Mouse (Mus musculus) embryonic facial prominence, embryonic 14.5 days (tissue): ENCODE measurements at regions not wholly inside any gene's neighbourhood (a gene's known extent, or its start where the extent isn't known, plus 50 kb on each side); places are given as distances from the start of the nearest gene placed in this dataset.

Experiments
- ATAC-seq: fragments of 200-750 bp; cut with Nextera tagmentation; 2 replicates; pipeline ENCODE4 v1.8.0; 2017; ENCODE audit warnings: low read depth, moderate number of reproducible peaks, moderate TSS enrichment
- DNase-seq: peaks from one replicate; pipeline ENCODE4 v3.0.0-alpha.2; 2015; ENCODE audit warnings: low spot score
- H3K27ac ChIP-seq: fragments of 300-500 bp; sonication (generic); replicated peaks from 2 replicates; pipeline ENCODE4 v1.5.1; 2014; ENCODE audit warnings: low read depth, mild to moderate bottlenecking, low read length, moderate library complexity
- H3K27me3 ChIP-seq: fragments of 300-500 bp; sonication (generic); replicated peaks from 2 replicates; pipeline ENCODE4 v1.6.1; 2014; ENCODE audit warnings: low read length; ENCODE audit not compliant: control insufficient read depth, insufficient read depth
- H3K36me3 ChIP-seq: fragments of 300-500 bp; sonication (generic); 2 replicates; pipeline ENCODE4 v1.6.1; 2014; ENCODE audit warnings: low read length, mixed read lengths; ENCODE audit not compliant: control insufficient read depth, insufficient read depth
- H3K4me1 ChIP-seq: fragments of 300-500 bp; sonication (generic); 2 replicates; pipeline ENCODE4 v1.6.1; 2014; ENCODE audit warnings: antibody characterized with exemption, low read length; ENCODE audit not compliant: control insufficient read depth, insufficient read depth
- H3K4me2 ChIP-seq: fragments of 300-500 bp; sonication (generic); 2 replicates; pipeline ENCODE4 v1.6.1; 2014; ENCODE audit warnings: low read depth, mild to moderate bottlenecking, low read length, moderate library complexity, mixed read lengths
- H3K4me3 ChIP-seq: fragments of 300-500 bp; sonication (generic); 2 replicates; pipeline ENCODE4 v1.5.1; 2014; ENCODE audit warnings: low read depth, mild to moderate bottlenecking, low read length
- H3K9ac ChIP-seq: fragments of 300-500 bp; sonication (generic); 2 replicates; pipeline ENCODE4 v1.6.1; 2014; ENCODE audit warnings: low read depth, mild to moderate bottlenecking, low read length, moderate library complexity, mixed read lengths
- H3K9me3 ChIP-seq: fragments of 300-500 bp; sonication (generic); 2 replicates; pipeline ENCODE4 v1.6.1; 2016; ENCODE audit warnings: low read length; ENCODE audit not compliant: control insufficient read depth
- WGBS: fragments of 180-500 bp; shearing (Covaris S2); extraction: QIAGEN DNeasy Blood & Tissue Kit; methylation state at CpG from one replicate; pipeline ENCODE4 v1.1.7; 2014; 5-methylcytosine and 5-hydroxymethylcytosine counted together

- WGBS: 53% methylated on average over 2 of the region's 2 CpGs
- no peak overlapping the region for H3K4me2 ChIP-seq
Measured at GRCm38 (mm10) chr14:114776723-114777122, 315.3 kb upstream of the Gpc5 start.

GRCm38 (mm10) chr14:114781821-114782220 is 310.2 kb upstream of the Gpc5 start:
- no peaks in the 10 kb centered on the region for H3K9me3 ChIP-seq
- H3K9ac ChIP-seq: no peak overlapping the region
- no peak overlapping the region for H3K27ac ChIP-seq
- 94% methylated on average over 3 of the region's 3 CpGs for WGBS
- DNase-seq (no peak), ATAC-seq (no peak)
- no peak overlapping the region for H3K4me3 ChIP-seq
- no peaks in the 10 kb centered on the region for H3K36me3 ChIP-seq
- no peaks in the 10 kb centered on the region for H3K4me1 ChIP-seq
- H3K4me2 ChIP-seq: no peak overlapping the region
- H3K27me3 ChIP-seq: no peaks in the 10 kb centered on the region

More at GRCm38 (mm10) chr14:114776723-114777122, 315.3 kb upstream of the Gpc5 start:
- DNase-seq (peak; percentile 28), ATAC-seq (peak; percentile 85; the same call in 1 of the 2 replicates)
- Histone ChIP-seq H3K36me3 (no peaks in the 10 kb centered on the region), H3K9ac (no peak overlapping the region), H3K27me3 (no peaks in the 10 kb centered on the region), H3K27ac (no peak overlapping the region), H3K4me1 (no peaks in the 10 kb centered on the region), H3K9me3 (no peaks in the 10 kb centered on the region), H3K4me3 (no peak overlapping the region)

GRCm38 (mm10) chr14:114790946-114791830 is 300.8 kb upstream of the Gpc5 start:
- no peaks in the 10 kb centered on the region for H3K36me3 ChIP-seq
- peak overlapping the region; percentile 46 for H3K4me2 ChIP-seq
- H3K9me3 ChIP-seq: no peaks in the 10 kb centered on the region
- DNase-seq: peak; percentile 71
- H3K4me1 ChIP-seq: no peaks in the 10 kb centered on the region
- no peak overlapping the region for H3K27ac ChIP-seq
- H3K9ac ChIP-seq: no peak overlapping the region
- H3K4me3 ChIP-seq: peak overlapping the region; percentile 9; the same call in 1 of the 2 replicates
- H3K27me3 ChIP-seq: no peaks in the 10 kb centered on the region
- 22% methylated on average over 13 of the region's 13 CpGs for WGBS
- ATAC-seq: peak; percentile 74

GRCm38 (mm10) chr14:114791831-114792224 is 300.2 kb upstream of the Gpc5 start:
- Histone ChIP-seq H3K27ac (no peak overlapping the region), H3K27me3 (no peaks in the 10 kb centered on the region), H3K4me2 (no peak overlapping the region), H3K4me3 (no peak overlapping the region), H3K36me3 (no peaks in the 10 kb centered on the region), H3K9me3 (no peaks in the 10 kb centered on the region), H3K4me1 (no peaks in the 10 kb centered on the region), H3K9ac (no peak overlapping the region)
- ATAC-seq (no peak), DNase-seq (no peak)
- 57% methylated on average over 4 of the region's 4 CpGs for WGBS

- H3K9ac ChIP-seq: no peak overlapping the region
- ATAC-seq (no peak), DNase-seq (no peak)
- no peaks in the 10 kb centered on the region for H3K9me3 ChIP-seq
- no peaks in the 10 kb centered on the region for H3K36me3 ChIP-seq
- H3K27me3 ChIP-seq: no peaks in the 10 kb centered on the region
- no peak overlapping the region for H3K27ac ChIP-seq
- WGBS: 83% methylated on average over 11 of the region's 11 CpGs
- H3K4me3 ChIP-seq: no peak overlapping the region
- H3K4me2 ChIP-seq: no peak overlapping the region
- H3K4me1 ChIP-seq: no peaks in the 10 kb centered on the region
Measured at GRCm38 (mm10) chr14:114804643-114805042, 287.4 kb upstream of the Gpc5 start.

- H3K4me2 ChIP-seq: no peak overlapping the region
- no peak overlapping the region for H3K9ac ChIP-seq
- no peaks in the 10 kb centered on the region for H3K36me3 ChIP-seq
- no peaks in the 10 kb centered on the region for H3K4me1 ChIP-seq
- 70% methylated on average over 2 of the region's 2 CpGs for WGBS
- H3K4me3 ChIP-seq: no peak overlapping the region
- ATAC-seq (no peak), DNase-seq (no peak)
- no peak overlapping the region for H3K27ac ChIP-seq
- no peaks in the 10 kb centered on the region for H3K27me3 ChIP-seq
- H3K9me3 ChIP-seq: no peaks in the 10 kb centered on the region
Measured at GRCm38 (mm10) chr14:114808621-114809020, 283.4 kb upstream of the Gpc5 start.

GRCm38 (mm10) chr14:114820677-114821076 is 271.3 kb upstream of the Gpc5 start:
- WGBS: 47% methylated on average over 1 of the region's 1 CpGs
- Histone ChIP-seq H3K36me3 (no peaks in the 10 kb centered on the region), H3K4me1 (peaks cover 5% of the 10 kb centered on the region; the same call in 1 of the 2 replicates), H3K9me3 (no peaks in the 10 kb centered on the region), H3K4me3 (no peak overlapping the region), H3K4me2 (no peak overlapping the region), H3K9ac (no peak overlapping the region), H3K27me3 (no peaks in the 10 kb centered on the region), H3K27ac (no peak overlapping the region)
- no peak for DNase-seq
- no peak for ATAC-seq

- peak; percentile 29 for DNase-seq
- Histone ChIP-seq H3K4me2 (no peak overlapping the region), H3K27ac (no peak overlapping the region), H3K4me3 (no peak overlapping the region), H3K4me1 (peaks cover 5% of the 10 kb centered on the region; the same call in 1 of the 2 replicates), H3K36me3 (no peaks in the 10 kb centered on the region), H3K9me3 (no peaks in the 10 kb centered on the region), H3K9ac (no peak overlapping the region), H3K27me3 (no peaks in the 10 kb centered on the region)
- ATAC-seq: peak; percentile 76
- WGBS: 3% methylated on average over 2 of the region's 2 CpGs
Measured at GRCm38 (mm10) chr14:114821098-114821594, 270.9 kb upstream of the Gpc5 start.
